Mouse (Mus musculus): ENCODE measurements at regions not wholly inside any gene's neighbourhood (a gene's known extent, or its start where the extent isn't known, plus 50 kb on each side); places are given as distances from the start of the nearest gene placed in this dataset.

DNA sequence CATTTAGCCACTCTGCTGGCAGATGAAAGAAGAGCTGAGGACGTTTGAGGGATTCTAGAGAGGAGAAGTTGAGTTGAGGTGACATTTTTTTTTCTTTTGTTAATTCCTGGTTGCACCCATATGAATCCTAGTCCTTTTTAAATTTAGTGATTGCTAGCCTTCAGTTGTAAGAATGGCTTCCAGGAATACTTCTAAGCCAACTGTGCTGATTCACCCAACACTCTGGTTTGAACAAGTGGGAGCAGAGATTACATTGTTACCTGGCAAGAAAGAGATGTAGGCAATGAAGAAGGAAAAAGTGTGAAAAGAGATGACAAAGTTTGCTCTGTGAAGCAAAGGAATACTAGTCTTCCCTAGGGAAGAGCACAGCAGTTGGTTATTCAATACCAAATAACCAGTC is 261.1 kb upstream of the Kcnq5 start:
- H3K36me3 ChIP-seq (replicated peaks), result no peaks in the 10 kb centered on the region
- no peak for ATAC-seq (ENCODE audit: low FRiP score)
- no peak overlapping the region for H3K9ac ChIP-seq
- H3K27ac ChIP-seq, result no peak overlapping the region
- 56% methylated on average over 1 of the region's 1 CpGs for WGBS
- H3K9me3 ChIP-seq, result no peaks in the 10 kb centered on the region
- H3K4me3 ChIP-seq (replicated peaks), result no peak overlapping the region
- no peaks in the 10 kb centered on the region for H3K27me3 ChIP-seq
- H3K4me1 ChIP-seq, result no peaks in the 10 kb centered on the region
- no peak overlapping the region for H3K4me2 ChIP-seq

DNA sequence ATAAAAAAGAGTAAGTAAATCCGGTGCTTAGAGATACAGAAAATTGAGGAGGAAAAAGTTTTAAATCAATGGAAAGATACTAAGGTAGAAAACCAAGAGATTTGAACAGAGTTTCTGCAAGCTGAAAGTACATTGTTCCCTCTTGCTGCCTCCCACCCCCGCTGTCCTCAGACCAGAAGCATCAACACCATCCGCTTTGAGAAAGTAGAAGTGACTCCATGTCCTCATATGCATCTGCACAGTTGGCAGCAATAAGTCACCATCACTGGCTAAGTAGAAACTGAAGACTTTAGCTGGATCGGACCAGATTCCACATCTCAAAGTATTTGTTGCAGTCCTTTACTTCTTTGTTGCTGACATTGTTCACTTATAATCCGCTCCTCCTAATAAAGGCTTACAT is 250.1 kb upstream of the Kcnq5 start:
- H3K27ac ChIP-seq, result no peak overlapping the region
- no peak overlapping the region for H3K9ac ChIP-seq
- no peak overlapping the region for H3K4me2 ChIP-seq
- no peak for ATAC-seq (ENCODE audit: low FRiP score)
- H3K4me3 ChIP-seq (replicated peaks), result no peak overlapping the region
- H3K4me1 ChIP-seq, result no peaks in the 10 kb centered on the region
- H3K36me3 ChIP-seq (replicated peaks), result no peaks in the 10 kb centered on the region
- 92% methylated on average over 5 of the region's 5 CpGs for WGBS
- no peaks in the 10 kb centered on the region for H3K27me3 ChIP-seq
- no peaks in the 10 kb centered on the region for H3K9me3 ChIP-seq

DNA sequence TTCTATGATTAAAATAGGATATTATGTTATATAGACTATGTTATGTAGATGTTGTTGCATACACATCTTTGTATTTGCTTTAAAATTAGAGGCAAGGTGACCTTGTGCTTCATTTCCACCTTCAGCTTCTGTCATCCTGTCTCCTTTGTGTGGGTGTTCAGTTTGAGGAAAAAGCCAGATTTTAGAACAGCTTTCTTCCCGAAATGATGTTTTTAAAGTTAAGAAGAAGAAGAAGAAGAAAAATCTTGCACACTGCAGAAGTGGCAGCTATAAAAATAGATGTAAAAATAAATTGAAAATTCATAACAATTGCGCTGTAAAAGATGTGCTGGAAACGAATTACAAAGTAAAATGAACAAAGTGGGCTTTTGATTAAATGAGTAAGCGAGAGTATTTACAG is 249.5 kb upstream of the Kcnq5 start:
- H3K4me1 ChIP-seq, result no peaks in the 10 kb centered on the region
- no peak for ATAC-seq (ENCODE audit: low FRiP score)
- H3K27me3 ChIP-seq, result no peaks in the 10 kb centered on the region
- H3K36me3 ChIP-seq (replicated peaks), result no peaks in the 10 kb centered on the region
- 94% methylated on average over 4 of the region's 4 CpGs for WGBS
- H3K9ac ChIP-seq, result no peak overlapping the region
- H3K27ac ChIP-seq, result no peak overlapping the region
- no peaks in the 10 kb centered on the region for H3K9me3 ChIP-seq
- no peak overlapping the region for H3K4me3 ChIP-seq (replicated peaks)
- H3K4me2 ChIP-seq, result no peak overlapping the region

DNA sequence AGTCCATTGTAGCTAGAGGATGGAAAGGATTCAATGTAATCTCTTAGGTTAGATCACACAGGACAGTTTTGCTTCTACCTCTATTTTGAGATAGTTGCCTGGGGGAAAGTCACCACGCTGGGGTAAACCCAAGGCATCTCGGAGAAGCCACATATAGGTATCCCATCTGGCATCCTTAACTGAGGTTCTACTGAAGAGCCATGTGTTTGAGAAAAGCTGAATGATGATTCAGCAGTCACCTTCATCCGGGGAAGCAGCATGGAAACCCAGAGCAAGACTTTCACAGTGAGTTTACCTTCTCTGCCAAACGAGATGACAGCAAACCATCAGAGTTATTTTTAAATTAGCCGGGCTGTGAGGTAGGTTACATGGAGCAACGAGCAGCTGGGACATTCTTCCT is 248.9 kb upstream of the Kcnq5 start:
- Histone ChIP-seq H3K36me3 (replicated peaks) (no peaks in the 10 kb centered on the region), H3K4me3 (replicated peaks) (no peak overlapping the region), H3K27me3 (no peaks in the 10 kb centered on the region), H3K27ac (no peak overlapping the region), H3K4me2 (no peak overlapping the region), H3K9me3 (no peaks in the 10 kb centered on the region), H3K9ac (no peak overlapping the region), H3K4me1 (no peaks in the 10 kb centered on the region)
- 85% methylated on average over 6 of the region's 6 CpGs for WGBS
- ATAC-seq (ENCODE audit: low FRiP score), result no peak

DNA sequence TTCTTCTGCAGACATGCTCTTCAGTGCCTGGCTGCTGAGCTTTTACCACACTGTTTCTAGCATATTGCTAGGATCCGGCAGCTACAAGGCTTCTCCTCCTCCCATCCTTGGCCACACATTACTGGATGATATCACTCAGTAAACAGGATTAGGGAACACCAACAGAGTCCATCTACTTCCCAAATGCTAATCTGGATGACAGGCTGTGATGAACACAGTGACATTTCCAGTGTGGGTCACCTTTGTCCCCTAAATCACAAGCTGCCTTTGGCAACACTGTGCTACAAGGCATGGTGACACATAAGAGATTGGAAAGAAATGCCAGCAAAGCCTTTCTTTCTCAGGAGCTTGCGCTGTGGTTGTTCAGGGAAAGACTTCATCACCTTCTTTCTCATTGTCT is 246.5 kb upstream of the Kcnq5 start:
- Histone ChIP-seq H3K4me3 (replicated peaks) (no peak overlapping the region), H3K4me1 (no peaks in the 10 kb centered on the region), H3K27me3 (no peaks in the 10 kb centered on the region), H3K27ac (no peak overlapping the region), H3K36me3 (replicated peaks) (no peaks in the 10 kb centered on the region), H3K4me2 (no peak overlapping the region), H3K9ac (no peak overlapping the region), H3K9me3 (no peaks in the 10 kb centered on the region)
- WGBS, result 95% methylated on average over 2 of the region's 2 CpGs
- ATAC-seq (ENCODE audit: low FRiP score), result no peak

DNA sequence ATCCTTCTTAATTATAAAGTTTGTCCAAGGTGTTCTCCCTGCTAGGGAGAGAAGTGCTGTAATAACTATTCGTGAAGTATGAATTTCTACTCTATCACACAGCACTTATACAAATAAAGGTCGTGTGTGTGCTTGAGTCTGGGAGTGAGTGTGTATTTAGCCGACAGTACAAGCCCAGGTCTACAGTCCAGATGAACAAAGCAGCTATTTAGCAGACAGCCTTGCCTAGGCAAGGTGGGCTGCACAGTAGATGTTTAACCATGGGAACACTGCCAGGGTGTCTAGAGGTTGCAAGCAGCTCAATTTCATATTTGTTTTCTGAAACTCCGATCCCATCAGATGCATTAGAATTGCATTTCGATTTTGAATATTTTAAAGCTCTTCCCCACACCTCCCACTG is 245.2 kb upstream of the Kcnq5 start:
- H3K9me3 ChIP-seq, result no peaks in the 10 kb centered on the region
- H3K36me3 ChIP-seq (replicated peaks), result no peaks in the 10 kb centered on the region
- H3K4me1 ChIP-seq, result no peaks in the 10 kb centered on the region
- no peak overlapping the region for H3K27ac ChIP-seq
- H3K4me2 ChIP-seq, result no peak overlapping the region
- H3K4me3 ChIP-seq (replicated peaks), result no peak overlapping the region
- H3K9ac ChIP-seq, result no peak overlapping the region
- ATAC-seq (ENCODE audit: low FRiP score), result no peak
- H3K27me3 ChIP-seq, result no peaks in the 10 kb centered on the region
- 76% methylated on average over 5 of the region's 5 CpGs for WGBS

DNA sequence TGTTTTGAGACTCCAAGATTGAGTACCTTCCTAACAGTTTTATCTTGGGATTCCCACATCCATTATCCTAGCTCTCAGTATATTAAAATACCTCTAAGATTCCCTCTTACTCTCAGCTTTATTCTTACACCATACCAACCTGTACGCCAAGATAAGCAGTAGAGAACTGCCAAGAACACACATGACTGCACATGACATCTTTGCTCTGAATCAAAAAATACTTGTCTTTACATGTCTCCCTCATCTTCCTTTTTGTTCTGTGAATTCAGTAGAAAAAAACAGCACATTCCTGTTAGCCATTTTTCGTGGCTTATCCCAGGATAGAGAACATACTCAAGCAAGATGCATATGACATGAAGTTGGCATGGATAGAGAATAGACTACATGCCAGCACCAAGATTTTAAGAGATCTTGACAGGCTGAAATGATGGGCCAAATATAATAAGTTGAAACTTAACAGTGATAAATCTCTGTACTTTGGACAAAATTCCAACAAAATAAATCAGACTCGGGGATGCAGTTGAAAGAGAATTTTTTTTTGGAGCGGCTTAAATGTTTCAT is 206.0 kb upstream of the Kcnq5 start:
- ATAC-seq (ENCODE audit: low FRiP score), result no peak
- Histone ChIP-seq H3K36me3 (replicated peaks) (no peaks in the 10 kb centered on the region), H3K4me2 (no peak overlapping the region), H3K4me1 (no peaks in the 10 kb centered on the region), H3K27me3 (no peaks in the 10 kb centered on the region), H3K4me3 (replicated peaks) (no peak overlapping the region), H3K9ac (no peak overlapping the region), H3K27ac (no peak overlapping the region), H3K9me3 (no peaks in the 10 kb centered on the region)
- 87% methylated on average over 4 of the region's 4 CpGs for WGBS

DNA sequence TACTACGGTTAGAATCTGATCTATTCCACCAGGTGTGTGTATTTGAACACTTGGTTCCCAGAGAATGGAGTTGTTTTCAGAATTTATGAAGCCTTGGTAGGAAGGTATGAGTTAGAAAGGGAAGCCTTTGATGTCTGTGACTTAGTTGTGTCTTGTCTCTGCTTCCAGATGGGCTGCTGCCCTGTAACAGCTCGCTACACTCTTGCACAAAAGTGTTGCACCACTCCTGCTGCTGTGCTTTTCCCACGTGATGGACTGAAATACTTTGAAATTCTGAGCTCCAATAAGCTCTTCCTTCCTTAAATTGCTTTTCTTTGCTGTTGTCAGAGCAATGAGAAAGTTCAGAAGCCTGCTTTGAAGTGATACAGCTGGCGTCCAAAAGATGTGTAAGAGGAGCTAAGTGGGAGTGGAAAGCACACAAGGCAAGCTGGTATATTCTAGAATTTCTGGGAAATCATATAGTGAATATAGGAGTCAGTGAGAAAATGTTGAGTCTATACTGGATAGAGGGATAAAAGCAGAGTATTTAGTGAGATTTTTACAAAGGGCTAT is 174.9 kb upstream of the Kcnq5 start:
- H3K4me3 ChIP-seq (replicated peaks), result no peak overlapping the region

DNA sequence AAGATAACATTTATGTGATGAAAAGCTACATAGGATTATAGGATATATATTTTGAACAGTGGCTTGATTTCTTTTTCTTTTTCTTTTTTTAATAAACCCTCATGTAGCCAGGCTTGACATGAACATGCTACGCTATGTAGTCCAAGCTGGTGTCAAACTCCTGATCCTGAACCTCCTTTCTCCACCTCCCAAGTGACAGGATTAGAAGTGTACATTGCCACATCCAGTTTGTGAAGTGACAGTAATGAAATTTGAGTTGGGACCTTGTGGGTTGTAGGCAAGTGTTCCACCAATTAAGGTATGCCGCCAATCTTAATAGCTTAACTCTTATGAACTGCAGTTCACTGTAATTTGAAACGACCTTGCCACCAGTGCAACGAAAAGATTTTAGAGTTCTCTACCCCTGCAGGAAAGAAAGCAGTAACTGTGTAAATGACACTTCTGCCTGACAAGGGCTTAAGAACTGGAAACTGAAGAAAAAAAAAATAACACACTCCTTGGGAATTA is 156.6 kb upstream of the Kcnq5 start:
- H3K27ac ChIP-seq, result no peak overlapping the region
- 70% methylated on average over 4 of the region's 4 CpGs for WGBS
- no peaks in the 10 kb centered on the region for H3K36me3 ChIP-seq (replicated peaks)
- H3K4me3 ChIP-seq (replicated peaks), result no peak overlapping the region
- no peak for ATAC-seq (ENCODE audit: low FRiP score)
- H3K4me1 ChIP-seq, result no peaks in the 10 kb centered on the region
- no peaks in the 10 kb centered on the region for H3K27me3 ChIP-seq
- no peak overlapping the region for H3K4me2 ChIP-seq
- H3K9ac ChIP-seq, result no peak overlapping the region
- no peaks in the 10 kb centered on the region for H3K9me3 ChIP-seq

More for the DNA sequence above, 174.9 kb upstream of the Kcnq5 start:
- WGBS, result 72% methylated on average over 4 of the region's 4 CpGs
- Histone ChIP-seq H3K36me3 (replicated peaks) (no peaks in the 10 kb centered on the region), H3K4me2 (no peak overlapping the region), H3K27ac (no peak overlapping the region), H3K27me3 (no peaks in the 10 kb centered on the region), H3K9ac (no peak overlapping the region), H3K4me1 (no peaks in the 10 kb centered on the region), H3K9me3 (no peaks in the 10 kb centered on the region)
- no peak for ATAC-seq (ENCODE audit: low FRiP score)

DNA sequence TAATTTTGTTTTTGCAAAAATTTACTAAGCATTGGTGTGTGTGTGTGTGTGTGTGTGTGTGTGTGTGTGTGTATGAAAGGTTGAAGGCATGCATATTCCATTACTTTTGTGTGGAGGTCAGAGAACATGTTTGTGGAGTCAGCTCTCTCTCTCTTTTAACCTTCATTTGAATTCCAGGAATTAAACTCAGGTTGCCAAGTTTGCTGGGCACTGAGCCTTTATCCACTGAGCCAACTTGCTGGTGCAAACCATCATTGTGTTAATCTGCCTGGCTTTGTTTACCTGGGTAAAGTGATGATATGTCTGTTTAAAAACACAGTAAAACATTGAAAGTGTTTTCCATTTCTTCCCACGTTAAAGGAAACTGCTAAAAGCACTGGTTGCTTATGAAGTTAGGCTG is 154.7 kb upstream of the Kcnq5 start:
- no peak for ATAC-seq (ENCODE audit: low FRiP score)
- H3K36me3 ChIP-seq (replicated peaks), result no peaks in the 10 kb centered on the region
- 74% methylated on average over 1 of the region's 1 CpGs for WGBS
- H3K9ac ChIP-seq, result no peak overlapping the region
- no peak overlapping the region for H3K4me3 ChIP-seq (replicated peaks)
- H3K27ac ChIP-seq, result no peak overlapping the region
- no peaks in the 10 kb centered on the region for H3K9me3 ChIP-seq
- H3K4me2 ChIP-seq, result no peak overlapping the region
- no peaks in the 10 kb centered on the region for H3K4me1 ChIP-seq
- H3K27me3 ChIP-seq, result no peaks in the 10 kb centered on the region

DNA sequence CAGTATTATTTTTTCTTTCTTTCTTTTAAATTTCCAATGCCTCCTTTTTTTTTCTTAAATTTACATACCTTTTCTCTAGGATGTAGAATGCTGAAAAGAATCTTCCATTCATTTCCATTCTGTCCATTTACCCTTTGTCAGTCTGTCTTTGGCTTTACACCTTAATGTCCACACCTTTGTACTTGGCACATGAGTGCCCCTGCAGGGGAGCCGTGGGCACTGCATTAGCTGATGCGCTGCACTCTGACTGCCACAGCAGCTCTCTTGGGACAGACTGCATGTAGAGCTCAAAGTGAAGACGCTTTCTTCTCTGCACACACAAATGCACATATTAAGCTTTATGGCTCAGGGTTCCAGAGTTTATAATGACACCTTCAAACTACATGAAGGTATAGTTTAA is 143.8 kb upstream of the Kcnq5 start:
- H3K9ac ChIP-seq, result no peak overlapping the region
- no peaks in the 10 kb centered on the region for H3K27me3 ChIP-seq
- no peak overlapping the region for H3K4me2 ChIP-seq
- H3K4me3 ChIP-seq (replicated peaks), result no peak overlapping the region
- 49% methylated on average over 3 of the region's 3 CpGs for WGBS
- no peak for ATAC-seq (ENCODE audit: low FRiP score)
- H3K36me3 ChIP-seq (replicated peaks), result no peaks in the 10 kb centered on the region
- H3K4me1 ChIP-seq, result no peaks in the 10 kb centered on the region
- no peaks in the 10 kb centered on the region for H3K9me3 ChIP-seq
- H3K27ac ChIP-seq, result no peak overlapping the region

DNA sequence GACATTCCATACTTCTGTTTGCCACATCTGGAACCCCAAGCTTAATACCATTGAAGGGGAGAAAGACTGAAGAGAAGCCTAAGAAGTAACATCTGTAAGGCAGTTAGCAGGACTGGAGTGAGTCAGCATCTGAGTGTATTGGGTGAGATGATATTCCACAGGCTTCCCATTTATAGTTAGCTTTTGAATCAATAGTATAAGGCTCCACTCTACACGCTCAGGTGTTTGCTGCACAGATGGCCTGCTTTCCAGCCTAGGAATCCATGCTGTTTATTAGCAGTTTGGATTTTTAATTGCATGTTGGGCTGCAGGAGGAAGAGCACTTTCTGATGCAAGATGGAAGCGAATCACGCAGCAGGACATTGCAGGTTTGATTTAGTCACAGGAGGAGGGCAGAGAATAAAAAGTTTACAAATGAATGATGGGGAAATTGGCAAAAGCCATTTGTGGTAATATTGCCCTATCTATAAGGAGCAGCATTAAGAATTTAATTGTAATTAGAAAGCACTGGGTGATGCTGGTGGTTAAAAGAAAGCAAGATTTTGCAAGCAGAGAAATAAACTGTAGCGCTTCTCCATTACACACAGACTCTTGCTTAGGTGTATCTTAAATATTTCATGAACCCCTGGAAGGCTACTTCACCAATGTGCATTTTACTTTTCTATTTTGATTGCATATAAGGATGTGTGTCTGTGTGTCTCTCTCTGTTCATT is 109.8 kb upstream of the Kcnq5 start:
- no peak for ATAC-seq (ENCODE audit: low FRiP score)
- 86% methylated on average over 4 of the region's 4 CpGs for WGBS

DNA sequence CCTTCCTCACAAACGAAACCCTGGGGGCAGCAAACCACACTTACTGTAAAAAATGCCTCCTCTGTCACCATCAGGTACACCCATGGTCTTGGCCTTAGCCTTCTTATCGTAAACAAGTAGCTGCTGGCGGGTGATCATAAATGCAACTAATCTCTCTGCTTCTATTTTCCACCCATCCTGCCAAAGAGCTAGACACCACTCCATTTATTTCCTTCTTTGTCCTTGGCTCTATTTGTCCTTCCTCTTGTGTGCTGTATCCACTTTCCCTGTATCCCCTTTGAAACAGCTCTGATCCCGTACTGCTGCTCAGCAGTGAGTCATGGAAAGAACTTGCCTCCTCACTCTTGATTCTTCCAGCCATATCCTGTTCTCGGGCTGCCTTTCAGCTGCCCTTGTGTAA is 108.3 kb upstream of the Kcnq5 start:
- Histone ChIP-seq H3K4me2 (no peak overlapping the region), H3K27me3 (no peaks in the 10 kb centered on the region), H3K4me1 (no peaks in the 10 kb centered on the region), H3K27ac (no peak overlapping the region), H3K9me3 (no peaks in the 10 kb centered on the region), H3K36me3 (replicated peaks) (no peaks in the 10 kb centered on the region), H3K9ac (no peak overlapping the region), H3K4me3 (replicated peaks) (no peak overlapping the region)
- 64% methylated on average over 5 of the region's 5 CpGs for WGBS
- peak; percentile 44; the same call in 1 of the 2 replicates for ATAC-seq (ENCODE audit: low FRiP score)

More for the DNA sequence above, 109.8 kb upstream of the Kcnq5 start:
- no peak overlapping the region for H3K4me2 ChIP-seq
- no peaks in the 10 kb centered on the region for H3K36me3 ChIP-seq (replicated peaks)
- H3K4me1 ChIP-seq, result no peaks in the 10 kb centered on the region
- H3K9ac ChIP-seq, result no peak overlapping the region
- H3K27ac ChIP-seq, result no peak overlapping the region
- no peaks in the 10 kb centered on the region for H3K27me3 ChIP-seq
- H3K4me3 ChIP-seq (replicated peaks), result no peak overlapping the region
- H3K9me3 ChIP-seq, result no peaks in the 10 kb centered on the region

Measured in forebrain, embryonic 12.5 days (tissue).